Comparison of ENCODE assay signal across 29 mouse cellular contexts in genomic region chr13:96579979-96580378, GRCm38 (mm10). TPM values are rescaled to one million over a fixed set of nuclear protein-coding genes. Genes with fewer than 3 reads are reported as not detected.
A peak's percentile ranks its signal among the peaks of the same experiment; 100 is the strongest.
DNase-seq lines count a peak whose midpoint lies in the region; ATAC-seq and TF ChIP-seq lines count a peak whose summit lies in the region.
"Had no signal": no experiment of that assay in that cellular context is flagged by ENCODE, and none has a peak within 500 bp of the region (broad histone marks: within the 10 kb centered on the region; RNA-seq: fewer than 3 reads in every experiment).

No protein-coding gene starts in this region.

- WGBS in limb, embryonic 14.5 days = 37% methylated on average over 1 of the region's 1 CpGs
- WGBS in limb, embryonic 10.5 days = 78% methylated on average over 1 of the region's 1 CpGs
- WGBS in embryonic facial prominence, embryonic 10.5 days = 66% methylated on average over 1 of the region's 1 CpGs
- 25% methylated on average over 1 of the region's 1 CpGs for WGBS in embryonic facial prominence, embryonic 14.5 days
- 91% methylated on average over 1 of the region's 1 CpGs for WGBS in heart, embryonic 11.5 days (ENCODE audit: insufficient replicate concordance)

- no peak overlapping the region for H3K9ac ChIP-seq in limb, embryonic 14.5 days (ENCODE audit: low read depth, low read length, severe bottlenecking)
- H3K9ac ChIP-seq in embryonic facial prominence, embryonic 14.5 days (ENCODE audit: low read depth, low read length) = no peak overlapping the region
- no peak overlapping the region for H3K9ac ChIP-seq in heart, embryonic 11.5 days (ENCODE audit: low read depth, low read length)
- H3K9ac ChIP-seq: forebrain, embryonic 15.5 days; heart, embryonic 13.5 days; hindbrain, embryonic 14.5 days had no signal

- ATAC-seq in limb, embryonic 14.5 days (ENCODE audit: low FRiP score, low read depth) = no peak
- 0 out of 2 replicates have a peak, but pooled peaks have one; percentile 33 for ATAC-seq in embryonic facial prominence, embryonic 14.5 days (ENCODE audit: low read depth)
- no peak for ATAC-seq in heart, embryonic 11.5 days (replicated peaks; ENCODE audit: insufficient number of reproducible peaks, low FRiP score, low TSS enrichment)
- ATAC-seq: forebrain, embryonic 15.5 days; hindbrain, postnatal 0 days; inflammation-experienced regulatory T-cells, adult 6 months; intestine, embryonic 16.5 days had no signal

- H3K27me3 ChIP-seq in limb, embryonic 14.5 days (ENCODE audit: control insufficient read depth, insufficient read depth, low read length) = no peaks in the 10 kb centered on the region
- H3K27me3 ChIP-seq in limb, embryonic 10.5 days (ENCODE audit: low read depth, poor library complexity, severe bottlenecking) = no peaks in the 10 kb centered on the region
- H3K27me3 ChIP-seq in embryonic facial prominence, embryonic 10.5 days (replicated peaks; ENCODE audit: low read depth, poor library complexity, severe bottlenecking) = no peaks in the 10 kb centered on the region
- no peaks in the 10 kb centered on the region for H3K27me3 ChIP-seq in embryonic facial prominence, embryonic 14.5 days (replicated peaks; ENCODE audit: control insufficient read depth, insufficient read depth, low read length)
- no peaks in the 10 kb centered on the region for H3K27me3 ChIP-seq in heart, embryonic 11.5 days (ENCODE audit: control insufficient read depth, insufficient read depth, low read length)
- H3K27me3 ChIP-seq: CH12.LX; forebrain, embryonic 15.5 days; heart, embryonic 13.5 days had no signal

- peak; percentile 69 for DNase-seq in limb, embryonic 14.5 days (ENCODE audit: low spot score)
- no peak for DNase-seq in limb, embryonic 10.5 days (ENCODE audit: low spot score)
- no peak for DNase-seq in embryonic facial prominence, embryonic 10.5 days (ENCODE audit: low spot score)
- DNase-seq in embryonic facial prominence, embryonic 14.5 days (ENCODE audit: low spot score) = peak; percentile 87
- DNase-seq in right cerebral cortex, adult 2 months (ENCODE audit: low spot score in 2 of 2) = no peak
- no peak for DNase-seq in layer of hippocampus, adult 2 months (ENCODE audit: low spot score in 2 of 2)
- DNase-seq: adrenal gland, postnatal 10 days; adrenal gland, postnatal 36 days; B cell, adult 2 months; cerebellum, adult 11 months; cerebellum, adult 2 months; cerebellum, postnatal 10 days; cerebellum, postnatal 36 days; embryo, embryonic 11 days; gastrocnemius, adult 2 months; gastrocnemius, postnatal 14 days; heart, adult 18-20 months; heart, postnatal 14 days; heart, postnatal 4 days; kidney, adult 18-20 months had no signal

- H3K36me3 ChIP-seq in limb, embryonic 14.5 days (ENCODE audit: control insufficient read depth, insufficient read depth, low read length) = no peaks in the 10 kb centered on the region
- peaks cover 5% of the 10 kb centered on the region; the same call in 1 of the 2 replicates for H3K36me3 ChIP-seq in limb, embryonic 10.5 days
- peaks cover 3% of the 10 kb centered on the region; the same call in 1 of the 2 replicates for H3K36me3 ChIP-seq in embryonic facial prominence, embryonic 10.5 days (replicated peaks)
- H3K36me3 ChIP-seq in embryonic facial prominence, embryonic 14.5 days (ENCODE audit: control insufficient read depth, insufficient read depth, low read length) = no peaks in the 10 kb centered on the region
- no peaks in the 10 kb centered on the region for H3K36me3 ChIP-seq in heart, embryonic 11.5 days (ENCODE audit: control insufficient read depth, insufficient read depth, low read length)
- H3K36me3 ChIP-seq: forebrain, embryonic 15.5 days; heart, embryonic 13.5 days had no signal

- H3K9me3 ChIP-seq in limb, embryonic 14.5 days (ENCODE audit: control insufficient read depth, low read length) = no peaks in the 10 kb centered on the region
- no peaks in the 10 kb centered on the region for H3K9me3 ChIP-seq in limb, embryonic 10.5 days (replicated peaks)
- H3K9me3 ChIP-seq in embryonic facial prominence, embryonic 10.5 days = no peaks in the 10 kb centered on the region
- H3K9me3 ChIP-seq in embryonic facial prominence, embryonic 14.5 days (ENCODE audit: control insufficient read depth, low read length) = no peaks in the 10 kb centered on the region
- no peaks in the 10 kb centered on the region for H3K9me3 ChIP-seq in heart, embryonic 11.5 days (replicated peaks; ENCODE audit: control insufficient read depth, low read length)
- H3K9me3 ChIP-seq: forebrain, embryonic 15.5 days; G1E; heart, embryonic 13.5 days had no signal

- TF ChIP-seq POLR2A in limb, embryonic 14.5 days (IDR thresholded peaks at IDR 0.05; ENCODE audit: borderline replicate concordance, extremely low read depth, insufficient read depth, insufficient read length) = no peak

- H3K4me1 ChIP-seq in limb, embryonic 14.5 days (ENCODE audit: control insufficient read depth, insufficient read depth, low read length) = peaks cover 3% of the 10 kb centered on the region; the same call in 1 of the 2 replicates
- no peaks in the 10 kb centered on the region for H3K4me1 ChIP-seq in limb, embryonic 10.5 days
- peaks cover 15% of the 10 kb centered on the region for H3K4me1 ChIP-seq in embryonic facial prominence, embryonic 10.5 days
- H3K4me1 ChIP-seq in embryonic facial prominence, embryonic 14.5 days (ENCODE audit: control insufficient read depth, insufficient read depth, low read length) = peaks cover 11% of the 10 kb centered on the region; the same call in 1 of the 2 replicates
- no peaks in the 10 kb centered on the region for H3K4me1 ChIP-seq in heart, embryonic 11.5 days (ENCODE audit: control insufficient read depth, insufficient read depth, low read length)
- H3K4me1 ChIP-seq: forebrain, embryonic 15.5 days had no signal

- no peak for TF ChIP-seq CTCF in layer of hippocampus, adult 2 months (conservative IDR thresholded peaks at IDR 0.05)

- no peak overlapping the region for H3K4me2 ChIP-seq in limb, embryonic 14.5 days (replicated peaks; ENCODE audit: low read depth, low read length, severe bottlenecking)
- no peak overlapping the region for H3K4me2 ChIP-seq in embryonic facial prominence, embryonic 14.5 days (ENCODE audit: low read depth, low read length)
- H3K4me2 ChIP-seq in heart, embryonic 11.5 days = no peak overlapping the region
- H3K4me2 ChIP-seq: forebrain, embryonic 15.5 days; heart, embryonic 13.5 days; hindbrain, embryonic 14.5 days had no signal

- H3K27ac ChIP-seq in limb, embryonic 14.5 days (replicated peaks; ENCODE audit: low read depth, low read length) = no peak overlapping the region
- no peak overlapping the region for H3K27ac ChIP-seq in limb, embryonic 10.5 days
- peak overlapping the region; percentile 54 for H3K27ac ChIP-seq in embryonic facial prominence, embryonic 10.5 days (replicated peaks)
- peak overlapping the region; percentile 70 for H3K27ac ChIP-seq in embryonic facial prominence, embryonic 14.5 days (replicated peaks; ENCODE audit: low read depth, low read length)
- no peak overlapping the region for H3K27ac ChIP-seq in heart, embryonic 11.5 days (ENCODE audit: low read depth, low read length)
- no peak overlapping the region for H3K27ac ChIP-seq in layer of hippocampus, adult 2 months
- H3K27ac ChIP-seq: forebrain, embryonic 15.5 days; gastrocnemius, adult 2 months; heart, embryonic 13.5 days; hindbrain, embryonic 14.5 days; hindbrain, postnatal 0 days had no signal

- no peak overlapping the region for H3K4me3 ChIP-seq in limb, embryonic 14.5 days (replicated peaks; ENCODE audit: low read length)
- no peak overlapping the region for H3K4me3 ChIP-seq in limb, embryonic 10.5 days
- no peak overlapping the region for H3K4me3 ChIP-seq in embryonic facial prominence, embryonic 10.5 days
- H3K4me3 ChIP-seq in embryonic facial prominence, embryonic 14.5 days (ENCODE audit: low read depth, low read length) = no peak overlapping the region
- no peak overlapping the region for H3K4me3 ChIP-seq in heart, embryonic 11.5 days (ENCODE audit: low read depth, low read length)
- no peak overlapping the region for H3K4me3 ChIP-seq in layer of hippocampus, adult 2 months
- H3K4me3 ChIP-seq: forebrain, embryonic 15.5 days; gastrocnemius, adult 2 months; heart, embryonic 13.5 days had no signal

RNA-seq across cellular contexts. Expression of gene Col4a3bp, which starts 37.6 kb away (rescaled TPM):
- 15.6 and 19.8 TPM in 2 replicates for polyA plus RNA-seq in limb, embryonic 14.5 days (2012; rRNA removed)
- 10.4 and 11.0 TPM in 2 replicates for polyA plus RNA-seq in limb, embryonic 14.5 days (2014; fragmentation: Nextera tagmentation; extraction: Ambion mirVana)
- 4.9 and 6.9 TPM in 2 replicates for polyA plus RNA-seq in limb, embryonic 10.5 days (2016; fragmentation: Nextera tagmentation; extraction: Ambion mirVana)
- polyA plus RNA-seq in embryonic facial prominence, embryonic 10.5 days (2016; fragmentation: Nextera tagmentation; extraction: Ambion mirVana) = 6.8 and 7.3 TPM in 2 replicates
- 10.2 and 10.8 TPM in 2 replicates for polyA plus RNA-seq in embryonic facial prominence, embryonic 14.5 days (2014; fragmentation: Nextera tagmentation; extraction: Ambion mirVana)
- polyA plus RNA-seq in heart, embryonic 11.5 days (2014; fragmentation: Nextera tagmentation; extraction: Ambion mirVana) = 8.2 and 10.1 TPM in 2 replicates
- total RNA-seq in layer of hippocampus, adult 2 months (2021) = 10 to 100 TPM; 63.7 to 64.4 TPM

RNA-seq across cellular contexts. Expression of gene Polk, which starts 37.6 kb away (rescaled TPM):
- polyA plus RNA-seq in limb, embryonic 14.5 days (2012; rRNA removed) = 7.2 and 9.8 TPM in 2 replicates
- polyA plus RNA-seq in limb, embryonic 14.5 days (2014; fragmentation: Nextera tagmentation; extraction: Ambion mirVana) = 9.6 and 11.2 TPM in 2 replicates
- polyA plus RNA-seq in limb, embryonic 10.5 days (2016; fragmentation: Nextera tagmentation; extraction: Ambion mirVana) = 7.5 and 9.1 TPM in 2 replicates
- 9.5 and 9.9 TPM in 2 replicates for polyA plus RNA-seq in embryonic facial prominence, embryonic 10.5 days (2016; fragmentation: Nextera tagmentation; extraction: Ambion mirVana)
- polyA plus RNA-seq in embryonic facial prominence, embryonic 14.5 days (2014; fragmentation: Nextera tagmentation; extraction: Ambion mirVana) = 10.1 and 10.7 TPM in 2 replicates
- polyA plus RNA-seq in heart, embryonic 11.5 days (2014; fragmentation: Nextera tagmentation; extraction: Ambion mirVana) = 5.8 and 7.6 TPM in 2 replicates
- 10 to 100 TPM in 1 of 2 experiments, 1 to 10 TPM in 1; 10.0 to 11.9 TPM for total RNA-seq in layer of hippocampus, adult 2 months (2021)

Comparison
In these comparisons a context has a peak if more than half of its experiments do, and no peak if none do; other contexts are left out.
1. DNase-seq: peak in limb, embryonic 14.5 days (single experiment) and embryonic facial prominence, embryonic 14.5 days (single experiment); none in limb, embryonic 10.5 days (single experiment), embryonic facial prominence, embryonic 10.5 days (single experiment), right cerebral cortex, adult 2 months (0 of 2) and layer of hippocampus, adult 2 months (0 of 2).
2. H3K27ac ChIP-seq: peak in embryonic facial prominence, embryonic 10.5 days (single experiment) and embryonic facial prominence, embryonic 14.5 days (single experiment); none in limb, embryonic 14.5 days (single experiment), limb, embryonic 10.5 days (single experiment), heart, embryonic 11.5 days (single experiment) and layer of hippocampus, adult 2 months (single experiment).